Mouse (Mus musculus): ENCODE measurements around the gene Mocs3. TPM values are rescaled to one million over a fixed set of nuclear protein-coding genes. Genes with fewer than 3 reads are reported as not detected.

Gene Mocs3
- polyA plus RNA-seq, 1 experiment = 8.1 TPM

DNA sequence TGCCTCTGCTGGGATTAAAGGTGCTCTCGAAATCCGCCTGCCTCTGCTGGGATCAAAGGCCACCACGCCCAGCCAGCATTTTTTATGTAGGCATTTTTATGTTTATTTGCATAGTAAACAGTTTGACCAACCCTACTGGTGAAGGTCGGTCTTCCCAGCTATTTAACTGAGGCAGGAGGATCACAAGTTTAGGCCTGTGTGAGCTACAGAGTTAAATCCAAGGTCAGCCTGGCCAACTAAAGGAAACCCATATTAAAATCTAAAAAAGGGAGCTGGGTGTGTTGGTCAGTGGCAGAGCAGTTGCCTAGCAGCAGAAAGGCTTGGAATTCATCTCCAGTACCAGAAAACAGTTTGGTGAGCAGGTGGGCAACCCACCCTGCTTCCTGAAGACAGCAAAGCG lies 2.9 kb downstream of the Mocs3 start:
- 54% methylated on average over 5 of the region's 5 CpGs for WGBS
- no peak for DNase-seq (ENCODE audit: low read depth, low spot score)

DNA sequence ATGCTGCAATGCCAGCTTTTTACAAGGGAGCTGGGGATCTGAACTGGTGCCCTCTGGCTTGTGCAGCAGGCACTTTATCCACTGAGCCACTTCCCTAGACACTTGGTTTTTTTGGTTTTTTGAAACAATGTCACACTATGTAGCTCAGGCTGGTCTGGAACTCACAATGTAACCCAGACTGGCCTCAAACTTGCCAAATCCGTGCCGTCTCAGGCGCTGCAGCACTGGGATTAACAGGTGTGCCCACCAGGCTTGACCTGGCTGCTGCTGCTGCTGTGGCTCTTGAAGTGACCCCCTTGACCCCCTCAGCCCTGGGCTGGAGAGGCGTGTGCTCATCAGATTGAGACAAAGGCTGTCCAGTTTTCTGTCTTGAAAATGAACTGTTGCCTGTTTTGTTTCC lies 7.9 kb downstream of the Mocs3 start:
- no peak for DNase-seq (ENCODE audit: low read depth, low spot score)
- 87% methylated on average over 4 of the region's 4 CpGs for WGBS

DNA sequence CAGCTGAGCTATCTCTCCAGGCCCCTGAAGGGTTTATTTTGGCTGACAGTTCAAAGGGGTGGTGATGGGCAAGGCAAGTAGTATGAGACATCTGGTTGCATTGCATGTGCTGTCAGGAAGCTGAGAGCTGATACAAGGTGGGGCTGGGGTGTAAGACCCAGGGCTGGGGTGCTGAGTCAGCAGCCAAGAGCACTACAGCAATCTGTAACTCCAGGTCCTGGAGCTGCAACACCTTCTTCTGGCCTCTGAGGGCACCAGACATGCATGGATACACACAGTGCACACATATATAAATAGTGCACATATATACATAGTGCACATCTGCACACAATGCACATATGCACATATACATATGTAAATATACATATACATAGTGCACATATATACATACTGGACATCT lies 12.4 kb downstream of the Mocs3 start:
- DNase-seq (ENCODE audit: low read depth, low spot score) = no peak

- WGBS = 74% methylated on average over 4 of the region's 4 CpGs
- DNase-seq (ENCODE audit: low read depth, low spot score) = no peak
These were observed 12.9 kb downstream of the Mocs3 start for GRCm38 (mm10) chr2:168243278-168243677.

DNA sequence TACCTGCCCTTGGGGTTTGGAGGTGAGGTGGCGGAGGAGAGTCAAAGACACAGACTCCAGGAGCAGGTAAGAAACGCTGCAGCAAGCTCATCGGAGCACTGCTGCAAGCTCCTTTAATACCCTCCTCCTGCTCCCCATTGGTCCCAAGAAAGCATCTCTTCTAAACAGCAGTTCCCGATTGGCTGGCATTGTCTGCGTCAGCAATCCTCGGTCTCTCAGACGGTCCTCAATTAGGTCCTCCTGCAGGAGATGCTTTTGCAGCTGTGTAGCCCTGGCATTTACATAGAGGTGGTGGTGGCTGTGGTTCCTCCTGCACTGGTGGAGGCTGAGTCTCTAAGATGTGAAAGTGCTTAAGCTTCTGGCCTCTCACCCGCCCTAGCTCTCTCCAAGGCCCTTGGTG lies 15.1 kb downstream of the Mocs3 start:
- 47% methylated on average over 8 of the region's 8 CpGs for WGBS
- DNase-seq (ENCODE audit: low read depth, low spot score) = no peak

GRCm38 (mm10) chr2:168248167-168248855 lies 17.9 kb downstream of the Mocs3 start:
- DNase-seq (ENCODE audit: low read depth, low spot score) = no peak
- 74% methylated on average over 8 of the region's 8 CpGs for WGBS

DNA sequence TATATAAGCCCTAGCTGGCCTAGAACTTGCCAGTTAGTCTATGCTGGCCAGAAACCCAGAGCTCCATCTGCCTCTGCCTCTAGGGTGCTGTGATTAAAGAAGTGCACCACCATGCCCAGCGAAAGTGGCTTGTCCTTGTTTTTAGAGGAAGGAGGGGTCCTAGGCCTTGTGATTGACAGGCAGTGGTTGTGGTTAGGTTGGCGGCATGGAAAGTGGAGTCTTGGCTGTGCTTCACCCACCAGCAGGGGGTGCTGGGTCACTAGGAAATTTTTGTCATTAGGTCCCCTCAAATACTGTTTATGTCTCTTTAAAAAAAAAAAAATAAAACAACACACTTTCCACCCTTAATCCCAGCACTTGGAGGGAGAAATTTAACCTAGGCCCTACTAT lies 18.4 kb downstream of the Mocs3 start:
- no peak for DNase-seq (ENCODE audit: low read depth, low spot score)
- WGBS = 36% methylated on average over 2 of the region's 2 CpGs

DNA sequence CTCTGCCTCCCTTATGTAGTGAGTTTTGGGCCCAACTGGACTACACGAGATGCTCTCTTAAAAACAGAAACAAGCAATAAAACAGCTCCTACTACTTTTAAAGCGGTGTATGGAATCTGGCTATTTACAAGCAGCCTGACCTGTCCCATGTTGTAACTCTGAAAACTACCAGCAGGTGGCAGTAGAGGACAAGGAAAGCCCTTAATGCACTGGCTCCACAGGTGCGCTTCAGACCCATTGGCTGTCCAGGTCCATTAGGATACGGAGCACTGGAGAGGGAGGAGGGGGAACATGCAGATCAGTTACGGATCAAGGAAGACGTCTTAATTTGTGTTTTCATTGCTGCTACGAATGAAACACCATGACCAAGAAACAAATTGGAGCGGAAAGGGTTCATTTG lies 19.8 kb downstream of the Mocs3 start:
- 17% methylated on average over 8 of the region's 8 CpGs for WGBS

GRCm38 (mm10) chr2:168252639-168253292 lies 22.3 kb downstream of the Mocs3 start:
- DNase-seq (ENCODE audit: low read depth, low spot score) = no peak
- 17% methylated on average over 16 of the region's 16 CpGs for WGBS

More for the DNA sequence above, 19.8 kb downstream of the Mocs3 start:
- peak; percentile 77 for DNase-seq (ENCODE audit: low read depth, low spot score)

GRCm38 (mm10) chr2:168253822-168254221 lies 23.4 kb downstream of the Mocs3 start:
- no peak for DNase-seq (ENCODE audit: low read depth, low spot score)
- WGBS = 41% methylated on average over 7 of the region's 7 CpGs

- DNase-seq (ENCODE audit: low read depth, low spot score) = no peak
- WGBS = 31% methylated on average over 3 of the region's 3 CpGs
These were observed 26.1 kb downstream of the Mocs3 start for GRCm38 (mm10) chr2:168256506-168256905.

- WGBS = 89% methylated on average over 4 of the region's 4 CpGs
- no peak for DNase-seq (ENCODE audit: low read depth, low spot score)
These were observed 26.8 kb downstream of the Mocs3 start for GRCm38 (mm10) chr2:168257188-168257587.

- 82% methylated on average over 8 of the region's 8 CpGs for whole genome bisulfite sequencing
- no peak for DNase-seq (ENCODE audit: low read depth, low spot score)
These were observed 28.6 kb downstream of the Mocs3 start for GRCm38 (mm10) chr2:168259046-168259445.

DNA sequence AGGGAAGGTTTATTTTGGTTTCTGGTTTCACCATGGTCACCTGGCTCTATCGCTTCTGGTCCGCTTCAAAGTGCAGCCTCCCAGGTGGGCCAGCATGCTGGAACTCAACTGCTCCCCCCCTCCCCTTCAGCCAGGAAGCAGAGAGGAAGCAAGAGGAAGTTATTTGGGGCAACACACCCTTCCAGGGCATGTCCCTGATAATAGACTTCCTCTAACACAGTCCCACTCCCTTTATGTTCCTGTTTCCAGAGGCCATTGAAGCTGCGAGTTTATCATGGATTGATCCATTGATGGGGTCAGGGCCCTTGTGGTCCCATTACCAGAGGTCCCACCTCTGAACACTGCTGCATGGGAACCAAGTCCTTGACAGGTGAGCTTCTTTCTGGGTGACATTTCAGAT lies 29.7 kb downstream of the Mocs3 start:
- WGBS = 68% methylated on average over 3 of the region's 3 CpGs
- no peak for DNase-seq (ENCODE audit: low read depth, low spot score)

GRCm38 (mm10) chr2:168260900-168261299 lies 30.5 kb downstream of the Mocs3 start:
- WGBS = 84% methylated on average over 10 of the region's 10 CpGs
- DNase-seq (ENCODE audit: low read depth, low spot score) = no peak

GRCm38 (mm10) chr2:168268033-168268432 lies 37.6 kb downstream of the Mocs3 start:
- WGBS = 24% methylated on average over 7 of the region's 7 CpGs
- DNase-seq (ENCODE audit: low read depth, low spot score) = no peak

DNA sequence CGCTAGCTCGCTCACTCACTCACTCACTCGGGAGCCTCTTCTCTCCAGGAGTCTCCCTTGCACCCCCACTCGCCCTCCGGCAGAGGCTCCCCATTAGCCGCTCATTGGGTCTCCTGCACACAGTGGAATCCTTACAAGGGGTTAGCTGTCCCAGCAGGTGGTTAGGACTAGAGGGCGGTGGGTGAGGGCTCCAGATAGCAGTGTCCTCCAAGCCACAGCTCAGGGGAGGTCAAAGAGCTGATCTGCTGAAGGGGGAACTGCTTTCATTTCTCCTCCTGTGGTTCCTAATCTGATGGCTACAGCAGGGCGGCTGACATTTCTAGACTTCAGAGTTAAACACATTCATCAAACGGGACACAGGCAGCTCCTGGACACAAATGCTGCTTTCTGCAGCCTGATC lies 43.0 kb downstream of the Mocs3 start:
- DNase-seq (ENCODE audit: low read depth, low spot score) = no peak
- WGBS = 45% methylated on average over 9 of the region's 9 CpGs

DNA sequence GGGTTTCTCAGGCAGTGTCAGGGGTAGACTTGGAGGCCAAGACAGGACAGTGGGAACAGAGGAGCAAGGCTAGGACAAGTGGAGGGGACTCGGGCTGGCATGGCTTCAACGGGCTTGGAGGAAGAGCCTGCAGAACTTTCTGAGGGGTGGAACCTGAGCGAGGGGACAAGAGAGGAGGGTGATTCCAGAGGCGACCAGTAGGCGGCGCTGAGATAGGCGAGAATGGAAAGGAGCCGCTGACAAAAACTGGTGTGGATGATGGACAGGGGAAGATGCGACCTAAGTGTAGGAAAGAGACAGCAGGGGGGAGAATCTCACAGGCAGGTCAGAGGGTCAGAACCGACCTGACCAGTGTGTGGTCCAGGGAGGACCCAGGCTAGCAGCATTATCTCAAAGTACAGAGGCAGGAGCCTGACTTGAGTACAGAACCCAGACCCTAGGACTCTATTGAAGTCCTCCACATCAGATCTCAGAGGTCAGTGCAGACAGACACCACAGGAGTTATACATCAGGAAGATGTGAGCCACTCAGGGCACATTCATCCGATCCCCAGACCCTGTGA lies 44.0 kb downstream of the Mocs3 start:
- 10% methylated on average over 11 of the region's 11 CpGs for WGBS
- peak; percentile 10 for DNase-seq (ENCODE audit: low read depth, low spot score)

DNA sequence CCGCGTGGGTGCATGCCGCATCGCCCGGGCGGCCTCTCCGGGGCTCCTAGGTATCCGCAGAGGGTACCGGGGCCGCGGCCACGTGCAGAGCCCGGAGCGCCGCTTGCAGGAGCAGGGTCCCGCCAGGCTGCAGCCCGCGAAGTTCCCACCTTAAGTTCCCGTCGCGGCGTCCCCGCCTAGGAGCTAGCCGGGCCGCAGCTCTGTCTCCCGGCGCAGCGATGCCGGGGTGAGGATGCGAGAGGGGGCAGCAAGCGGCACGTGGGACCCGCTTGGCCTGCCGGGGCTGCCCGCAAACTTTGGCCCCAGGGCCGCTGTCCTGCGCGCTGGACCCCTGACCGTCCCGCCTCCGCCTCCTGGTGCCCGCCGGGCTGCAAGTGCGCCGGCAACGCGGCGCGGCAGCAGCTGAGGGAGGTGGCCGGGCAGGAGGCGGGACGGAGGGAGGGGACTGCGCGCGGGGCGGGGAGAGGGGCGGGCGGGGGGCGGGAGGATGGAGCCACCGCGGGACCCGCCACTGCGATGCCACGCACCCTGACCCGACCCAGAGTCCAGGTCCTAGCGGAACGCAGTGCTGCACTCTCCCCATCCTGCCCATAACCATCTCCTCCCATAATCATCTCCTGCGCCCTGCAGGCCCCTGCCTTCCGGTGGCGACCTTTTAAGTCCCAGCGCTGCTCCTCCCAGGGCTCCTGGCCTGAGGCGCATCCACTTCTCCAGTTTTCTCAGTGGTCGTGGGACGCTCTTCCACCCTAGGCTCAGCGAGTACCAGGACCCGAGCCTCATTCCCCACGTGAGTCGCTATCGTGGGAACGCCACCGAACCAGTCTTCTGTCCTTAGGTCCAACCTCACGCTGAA lies 50.5 kb downstream of the Mocs3 start:
- DNase-seq (ENCODE audit: low read depth, low spot score) = no peak

GRCm38 (mm10) chr2:168281582-168281981 lies 51.2 kb downstream of the Mocs3 start, which contains the start of gene Kcng1:
Gene Kcng1 (minus strand): TSS chr2:168281736.
- DNase-seq (ENCODE audit: low read depth, low spot score) = no peak
- 27% methylated on average over 12 of the region's 12 CpGs for whole genome bisulfite sequencing

More for the DNA sequence above, 50.5 kb downstream of the Mocs3 start:
- WGBS = 3% methylated on average over 70 of the region's 82 CpGs

Data from large intestine, adult 2 months (tissue).